Mouse (Mus musculus): ENCODE results near the gene Mnat1.

DNA sequence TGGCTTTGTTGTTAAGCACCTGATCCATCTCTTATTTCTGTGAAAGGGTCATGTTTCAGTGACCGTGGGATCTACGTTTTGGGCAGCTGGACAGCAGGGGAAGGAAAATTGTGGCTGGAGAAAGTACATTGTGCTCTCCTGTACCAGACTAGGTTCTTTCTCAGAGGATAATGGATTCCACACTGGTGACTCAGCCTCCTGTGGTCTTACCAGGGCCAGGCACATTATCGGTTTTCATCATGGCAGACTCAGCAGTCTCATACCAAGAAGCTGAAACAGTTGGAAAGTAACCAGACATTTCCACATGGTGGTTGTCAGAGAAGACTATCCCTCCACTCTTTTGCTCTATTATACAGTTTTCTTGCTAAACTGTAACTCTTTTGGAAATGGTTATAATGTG, 23.7 kb downstream of the Mnat1 start:
- no peak for TF ChIP-seq CTCF (IDR thresholded peaks at IDR 0.05; ENCODE audit: control insufficient read depth, insufficient read depth, low read length)
- no peak for TF ChIP-seq POLR2A (IDR thresholded peaks at IDR 0.05; ENCODE audit: borderline replicate concordance, control insufficient read depth, low read depth, low read length)

All from bone marrow, adult 2 months (tissue).